Mouse (Mus musculus) olfactory bulb, adult 2 months (tissue): ENCODE measurements around the gene Nanos1. TPM values are rescaled to one million over a fixed set of nuclear protein-coding genes. Genes with fewer than 3 reads are reported as not detected.

Experiments
- H3K27ac ChIP-seq: fragments of 200-500 bp; 2 replicates; pipeline ENCODE4 v1.5.1; 2012; ENCODE audit warnings: low read depth, low read length; ENCODE audit not compliant: insufficient read depth
- H3K4me1 ChIP-seq: fragments of 200-500 bp; 2 replicates; pipeline ENCODE4 v1.6.1; 2012; ENCODE audit warnings: low read length; ENCODE audit not compliant: control insufficient read depth, insufficient read depth
- H3K4me3 ChIP-seq: fragments of 200-500 bp; 2 replicates; pipeline ENCODE4 v1.5.1; 2012; ENCODE audit warnings: mild to moderate bottlenecking, low read depth, low read length, moderate library complexity; ENCODE audit not compliant: insufficient read depth
- CTCF ChIP-seq: fragments of 200-500 bp; IDR thresholded peaks from 2 replicates; pipeline ENCODE4 v1.5.1; 2012; ENCODE audit warnings: low read depth, mild to moderate bottlenecking, low read length, moderate library complexity; ENCODE audit not compliant: insufficient read depth
- POLR2A ChIP-seq: fragments of 200-500 bp; IDR thresholded peaks from 2 replicates; pipeline ENCODE4 v1.6.1; 2012; ENCODE audit warnings: mild to moderate bottlenecking, low read depth, low read length, moderate library complexity; ENCODE audit not compliant: insufficient read depth
- WGBS: fragments of 180-500 bp; shearing (Covaris S2); methylation state at CpG from one replicate; pipeline ENCODE4 v1.1.7; 2018; 5-methylcytosine and 5-hydroxymethylcytosine counted together
- polyA plus RNA-seq: library from polyadenylated mRNA; stranded (reverse); fragments of >200 nt; gene quantifications from 2 replicates; pipeline ENCODE4 v1.2.4, GENCODE M21; 2012; ENCODE audit warnings: low replicate concordance; ENCODE audit not compliant: missing spikeins, insufficient read depth, insufficient read length

Gene Nanos1
- not detected in 2 replicates for polyA plus RNA-seq

GRCm38 (mm10) chr19:60755438-60756191 is at the start of gene Nanos1:
Gene Nanos1, plus strand, starts transcription at chr19:60755987.
- H3K4me1 ChIP-seq = peaks cover 8% of the 10 kb centered on the region
- TF ChIP-seq POLR2A (peak; percentile 63), CTCF (no peak)
- under 1% methylated on average over 56 of the region's 58 CpGs for WGBS
- peak within 1 kb of the TSS; percentile 74 for H3K27ac ChIP-seq
- H3K4me3 ChIP-seq = peak within 1 kb of the TSS; percentile 82

DNA sequence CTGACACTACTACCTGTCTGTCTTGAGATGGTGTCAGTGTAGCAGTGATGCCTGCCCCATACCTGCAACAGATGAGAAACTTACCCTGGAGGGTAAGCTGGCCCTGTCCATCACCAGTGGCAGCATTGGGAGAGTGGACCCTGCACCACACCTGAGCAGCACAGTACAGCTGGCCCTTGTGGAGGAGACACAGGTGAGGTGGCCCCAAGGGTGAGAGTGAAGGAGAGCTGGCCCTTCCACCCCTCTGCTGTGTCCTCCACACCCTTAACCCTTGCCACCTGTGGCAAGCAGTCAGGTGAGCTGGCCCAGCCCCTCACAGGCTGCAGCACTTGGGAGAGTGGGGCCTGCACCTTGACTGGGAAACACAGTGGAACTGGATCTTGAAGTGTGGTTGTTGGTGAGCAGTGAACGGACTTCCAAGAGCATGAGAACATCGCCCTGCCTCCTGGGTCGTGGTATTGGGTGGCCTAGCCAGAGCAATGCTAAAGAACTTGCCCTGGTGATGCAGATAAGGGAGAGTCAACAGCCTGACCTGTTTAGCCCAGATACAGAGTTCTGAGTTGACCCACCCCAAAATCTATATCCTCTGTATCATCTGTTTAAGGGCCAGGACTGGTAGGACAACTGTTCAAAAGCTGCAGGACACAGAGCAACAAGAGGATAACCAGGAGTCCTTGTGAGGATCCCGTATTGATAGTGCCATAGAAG is 46.4 kb upstream of the Nanos1 start:
- H3K4me1 ChIP-seq = no peaks in the 10 kb centered on the region
- no peak overlapping the region for H3K4me3 ChIP-seq
- 86% methylated on average over 4 of the region's 4 CpGs for WGBS
- no peak overlapping the region for H3K27ac ChIP-seq
- TF ChIP-seq CTCF = no peak
- TF ChIP-seq POLR2A = no peak

DNA sequence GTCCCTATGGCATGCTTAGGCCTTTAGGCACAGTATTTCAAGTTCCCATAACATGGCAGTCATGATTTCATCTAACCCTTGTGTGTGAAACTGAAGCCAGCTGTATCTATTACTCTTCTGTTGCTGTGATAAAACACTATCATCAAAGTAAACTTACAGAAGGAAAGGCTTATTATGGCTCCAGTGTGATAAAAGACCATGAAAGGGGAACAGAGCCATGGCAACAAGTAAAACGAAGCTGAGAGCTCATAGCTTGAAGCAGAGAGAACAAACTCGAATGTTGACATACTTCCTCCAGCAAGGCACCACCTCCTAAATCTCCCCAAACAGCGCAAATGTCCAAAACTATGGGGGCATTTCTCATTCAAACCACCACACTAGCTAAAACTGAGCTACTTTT is 45.6 kb upstream of the Nanos1 start:
- WGBS = 38% methylated on average over 3 of the region's 3 CpGs
- Histone ChIP-seq H3K4me3 (no peak overlapping the region), H3K4me1 (no peaks in the 10 kb centered on the region), H3K27ac (no peak overlapping the region)
- TF ChIP-seq CTCF = no peak
- no peak for TF ChIP-seq POLR2A

GRCm38 (mm10) chr19:60712577-60712976 is 43.2 kb upstream of the Nanos1 start:
- Histone ChIP-seq H3K4me3 (no peak overlapping the region), H3K27ac (no peak overlapping the region), H3K4me1 (no peaks in the 10 kb centered on the region)
- 87% methylated on average over 2 of the region's 2 CpGs for WGBS
- TF ChIP-seq CTCF (no peak), POLR2A (no peak)

- Histone ChIP-seq H3K27ac (no peak overlapping the region), H3K4me1 (no peaks in the 10 kb centered on the region), H3K4me3 (no peak overlapping the region)
- 41% methylated on average over 2 of the region's 2 CpGs for WGBS
- TF ChIP-seq CTCF (no peak), POLR2A (no peak)
Measured at GRCm38 (mm10) chr19:60716381-60716780, 39.4 kb upstream of the Nanos1 start.

GRCm38 (mm10) chr19:60730281-60730852 is 25.4 kb upstream of the Nanos1 start:
- TF ChIP-seq CTCF (peak; percentile 36; the same call in 1 of the 2 replicates), POLR2A (no peak)

DNA sequence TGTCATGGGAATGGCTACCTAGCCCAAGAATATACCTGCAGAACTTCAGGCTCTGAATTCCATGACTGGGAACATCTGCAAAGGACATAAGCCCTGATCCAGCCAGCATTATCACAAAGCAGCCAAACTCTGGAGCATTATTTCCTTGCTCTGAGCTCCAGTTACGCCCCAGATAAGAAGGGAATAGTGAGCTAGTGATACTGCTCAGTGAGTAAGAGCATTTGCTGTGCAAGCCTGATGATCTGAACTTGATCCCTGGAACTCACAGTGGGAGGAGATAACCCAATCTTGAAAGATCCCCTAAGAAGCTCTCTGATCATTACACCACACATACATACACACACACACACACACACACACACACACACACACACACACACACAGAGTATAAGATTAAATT is 24.5 kb upstream of the Nanos1 start:
- no peak overlapping the region for H3K4me3 ChIP-seq
- TF ChIP-seq POLR2A = no peak
- TF ChIP-seq CTCF = no peak
- H3K4me1 ChIP-seq = no peaks in the 10 kb centered on the region
- WGBS = 92% methylated on average over 1 of the region's 1 CpGs
- no peak overlapping the region for H3K27ac ChIP-seq

More at GRCm38 (mm10) chr19:60730281-60730852, 25.4 kb upstream of the Nanos1 start:
- 58% methylated on average over 2 of the region's 2 CpGs for WGBS
- no peak overlapping the region for H3K4me3 ChIP-seq
- no peak overlapping the region for H3K27ac ChIP-seq
- H3K4me1 ChIP-seq = no peaks in the 10 kb centered on the region

DNA sequence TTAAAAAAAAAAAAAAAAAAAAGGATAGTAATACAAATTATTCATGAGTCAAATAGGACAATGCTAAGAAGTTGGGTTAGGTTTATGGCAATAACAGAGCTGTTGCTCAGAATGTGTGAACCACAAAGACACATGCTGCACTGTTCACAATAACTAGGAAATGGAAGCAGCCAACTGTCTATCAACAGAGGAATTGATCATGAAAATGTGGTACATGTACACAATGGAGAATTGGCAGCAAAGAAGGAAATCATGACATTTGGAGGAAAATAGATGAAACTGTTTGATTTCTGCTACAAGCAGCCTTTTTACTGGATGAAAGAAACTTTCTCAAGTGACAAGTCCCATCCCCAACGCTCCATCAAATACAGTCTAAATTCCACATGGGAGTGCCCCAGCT is 23.8 kb upstream of the Nanos1 start:
- H3K27ac ChIP-seq = no peak overlapping the region
- 82% methylated on average over 1 of the region's 1 CpGs for WGBS
- no peak overlapping the region for H3K4me3 ChIP-seq
- TF ChIP-seq POLR2A = no peak
- no peak for TF ChIP-seq CTCF
- no peaks in the 10 kb centered on the region for H3K4me1 ChIP-seq

DNA sequence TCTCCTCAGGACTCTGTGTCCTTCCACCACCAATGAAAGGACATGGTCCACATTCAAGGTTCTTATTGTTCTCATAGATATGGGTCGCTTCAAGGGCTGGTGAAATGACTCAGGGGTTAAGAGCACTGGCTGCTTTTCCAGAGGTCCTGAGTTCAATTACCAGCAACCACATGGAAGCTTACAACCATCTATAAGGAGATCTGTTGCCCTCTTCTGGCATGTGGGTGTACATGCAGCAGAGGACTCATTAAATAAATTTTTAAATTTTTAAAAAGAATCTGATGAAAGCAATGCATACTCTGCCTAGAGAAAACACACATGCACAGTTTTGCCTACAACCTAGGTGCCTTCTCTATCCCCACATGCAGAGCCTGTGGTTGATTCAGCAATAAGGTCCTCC is 15.2 kb upstream of the Nanos1 start:
- Histone ChIP-seq H3K4me1 (no peaks in the 10 kb centered on the region), H3K27ac (no peak overlapping the region), H3K4me3 (no peak overlapping the region)
- no peak for TF ChIP-seq CTCF
- TF ChIP-seq POLR2A = no peak
- WGBS = 63% methylated on average over 1 of the region's 1 CpGs
